Mouse (Mus musculus) hindbrain, embryonic 16.5 days (tissue): ENCODE results near the gene Kpnb1. TPM values are rescaled to one million over a fixed set of nuclear protein-coding genes. Genes with fewer than 3 reads are reported as not detected.
"Not testable (repeated sequence)": the region's sequence is repeated elsewhere in the genome, so short reads cannot be mapped to it uniquely, and the experiment has no call there.

Source experiments
- ATAC-seq: fragments of 200-750 bp; cut with Nextera tagmentation; 2 replicates; pipeline ENCODE4 v1.8.0; 2017; ENCODE audit warnings: moderate TSS enrichment, moderate library complexity
- H3K27ac ChIP-seq: fragments of 300-500 bp; sonication (generic); 2 replicates; pipeline ENCODE4 v1.5.1; 2014; ENCODE audit warnings: low read depth, mild to moderate bottlenecking, control low read depth, low read length, moderate library complexity
- H3K27me3 ChIP-seq: fragments of 300-500 bp; sonication (generic); replicated peaks from 2 replicates; pipeline ENCODE4 v1.6.1; 2014; ENCODE audit warnings: low read length; ENCODE audit not compliant: control insufficient read depth, insufficient read depth
- H3K36me3 ChIP-seq: fragments of 300-500 bp; sonication (generic); 2 replicates; pipeline ENCODE4 v1.6.1; 2014; ENCODE audit warnings: mild to moderate bottlenecking, low read length, moderate library complexity, mixed read lengths; ENCODE audit not compliant: control insufficient read depth, insufficient read depth
- H3K4me1 ChIP-seq: fragments of 300-500 bp; sonication (generic); 2 replicates; pipeline ENCODE4 v1.6.1; 2014; ENCODE audit warnings: low read depth, low read length; ENCODE audit not compliant: control insufficient read depth, insufficient read depth
- H3K4me2 ChIP-seq: fragments of 300-500 bp; sonication (generic); 2 replicates; pipeline ENCODE4 v1.6.1; 2014; ENCODE audit warnings: mild to moderate bottlenecking, low read length, control low read depth, moderate library complexity
- H3K4me3 ChIP-seq: fragments of 300-500 bp; sonication (generic); 2 replicates; pipeline ENCODE4 v1.5.1; 2014; ENCODE audit warnings: mild to moderate bottlenecking, low read length, control low read depth, moderate library complexity
- H3K9ac ChIP-seq: fragments of 300-500 bp; sonication (generic); 2 replicates; pipeline ENCODE4 v1.6.1; 2014; ENCODE audit warnings: low read depth, mild to moderate bottlenecking, control low read depth, low read length, moderate library complexity
- H3K9me3 ChIP-seq: fragments of 300-500 bp; sonication (generic); 2 replicates; pipeline ENCODE4 v1.6.1; 2014; ENCODE audit warnings: mild to moderate bottlenecking, low read length, moderate library complexity; ENCODE audit not compliant: control insufficient read depth
- WGBS: fragments of 180-500 bp; shearing (Covaris S2); extraction: QIAGEN DNeasy Blood & Tissue Kit; methylation state at CpG from one replicate; pipeline ENCODE4 v1.1.7; 2014; 5-methylcytosine and 5-hydroxymethylcytosine counted together
- polyA plus RNA-seq: library from polyadenylated mRNA; unstranded; fragments of >200 nt; fragmentation: Nextera tagmentation; extraction: Ambion mirVana; gene quantifications from 2 replicates; pipeline ENCODE4 v1.2.1, GENCODE M21; 2015

The Kpnb1 gene
- polyA plus RNA-seq, 1 experiment from 2014 or later: 29.7 TPM

DNA sequence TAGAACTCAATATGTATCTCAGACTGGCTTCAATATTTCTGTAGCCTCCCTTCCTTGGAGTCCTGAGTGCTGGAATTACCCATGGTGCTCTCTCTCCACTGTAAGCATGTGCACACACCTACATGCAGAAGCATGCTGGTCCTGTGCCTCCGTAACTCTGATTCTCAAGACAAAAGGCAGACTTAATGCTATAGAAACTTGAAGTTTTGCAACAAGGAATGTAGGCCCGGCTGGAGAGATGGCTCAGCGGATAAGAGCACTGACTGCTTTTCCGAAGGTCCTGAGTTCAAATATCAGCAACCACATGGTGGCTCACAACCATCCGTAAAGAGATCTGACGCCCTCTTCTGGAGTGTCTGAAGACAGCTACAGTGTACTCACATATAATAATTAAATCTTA is 2.0 kb upstream of the Kpnb1 start:
- not testable (repeated sequence) for H3K36me3 ChIP-seq, ATAC-seq, H3K27ac ChIP-seq, H3K4me2 ChIP-seq, H3K27me3 ChIP-seq, H3K4me3 ChIP-seq, H3K9ac ChIP-seq, H3K9me3 ChIP-seq
- H3K4me1 ChIP-seq: peaks cover 15% of the 10 kb centered on the region
- WGBS: 86% methylated on average over 6 of the region's 6 CpGs

- H3K27ac ChIP-seq: no peak overlapping the region; the same call in 1 of the 2 replicates
- H3K4me1 ChIP-seq: peaks cover 17% of the 10 kb centered on the region
- H3K4me3 ChIP-seq: peak overlapping the region; percentile 94; the same call in 1 of the 2 replicates
- H3K36me3 ChIP-seq: peaks cover 5% of the 10 kb centered on the region; the same call in 1 of the 2 replicates
- peak overlapping the region; percentile 84 for H3K4me2 ChIP-seq
- 37% methylated on average over 3 of the region's 3 CpGs for WGBS
- H3K27me3 ChIP-seq: no peaks in the 10 kb centered on the region
- H3K9me3 ChIP-seq: no peaks in the 10 kb centered on the region
- no peak overlapping the region for H3K9ac ChIP-seq
- ATAC-seq: no peak
Observed at GRCm38 (mm10) chr11:97189231-97189630, 1.6 kb upstream of the Kpnb1 start.

- peaks cover 9% of the 10 kb centered on the region for H3K36me3 ChIP-seq
- peak overlapping the region; percentile 74 for H3K9ac ChIP-seq
- H3K4me3 ChIP-seq: peak overlapping the region; percentile 94
- H3K27ac ChIP-seq: peak overlapping the region; percentile 90
- peaks cover 17% of the 10 kb centered on the region for H3K4me1 ChIP-seq
- H3K4me2 ChIP-seq: peak overlapping the region; percentile 84
- under 1% methylated on average over 15 of the region's 15 CpGs for WGBS
- H3K27me3 ChIP-seq: no peaks in the 10 kb centered on the region
- no peak for ATAC-seq
- no peaks in the 10 kb centered on the region for H3K9me3 ChIP-seq
Observed at GRCm38 (mm10) chr11:97188643-97188955, 918 bp upstream of the Kpnb1 start.

- WGBS: 0% methylated on average over 51 of the region's 74 CpGs
- peak overlapping the region; percentile 87 for H3K9ac ChIP-seq
- peak overlapping the region; percentile 56 for H3K4me2 ChIP-seq
- peak overlapping the region; percentile 98 for H3K27ac ChIP-seq
- peaks cover 17% of the 10 kb centered on the region for H3K4me1 ChIP-seq
- no peaks in the 10 kb centered on the region for H3K27me3 ChIP-seq
- no peaks in the 10 kb centered on the region for H3K9me3 ChIP-seq
- ATAC-seq: peak; percentile 81
- peak overlapping the region; percentile 94 for H3K4me3 ChIP-seq
- H3K36me3 ChIP-seq: peaks cover 20% of the 10 kb centered on the region
Observed at GRCm38 (mm10) chr11:97186947-97187763, 526 bp downstream of the Kpnb1 start.

GRCm38 (mm10) chr11:97185704-97186614 is 1.7 kb downstream of the Kpnb1 start:
- Histone ChIP-seq H3K36me3 (peaks cover 30% of the 10 kb centered on the region), H3K4me3 (peak overlapping the region; percentile 94), H3K9me3 (no peaks in the 10 kb centered on the region), H3K4me1 (peaks cover 17% of the 10 kb centered on the region), H3K27ac (no peak overlapping the region), H3K9ac (no peak overlapping the region; the same call in 1 of the 2 replicates), H3K27me3 (no peaks in the 10 kb centered on the region), H3K4me2 (peak overlapping the region; percentile 56)
- WGBS: 62% methylated on average over 5 of the region's 5 CpGs
- ATAC-seq: no peak

DNA sequence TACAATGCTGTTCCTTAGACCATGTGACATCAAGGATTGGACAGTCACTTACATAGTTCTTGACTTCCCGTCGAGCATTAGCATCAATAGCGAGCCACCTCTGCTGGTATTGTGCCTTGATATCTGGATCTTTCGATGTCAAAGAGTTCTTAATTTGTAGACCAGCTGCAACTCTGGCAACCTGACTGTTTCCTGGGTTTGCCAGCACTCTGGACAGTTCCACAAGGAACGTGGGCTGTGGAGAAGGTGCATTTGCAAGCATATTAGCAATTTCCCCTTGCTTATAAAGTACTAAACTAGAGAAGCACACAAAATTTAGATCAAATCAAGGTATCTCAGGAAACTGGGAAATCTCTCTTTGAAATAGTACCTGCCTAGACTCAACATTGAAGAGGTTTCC is 2.8 kb downstream of the Kpnb1 start:
- H3K36me3 ChIP-seq: peaks cover 33% of the 10 kb centered on the region
- H3K4me2 ChIP-seq: no peak overlapping the region
- H3K27ac ChIP-seq: no peak overlapping the region
- 77% methylated on average over 5 of the region's 5 CpGs for WGBS
- no peak overlapping the region for H3K9ac ChIP-seq
- no peaks in the 10 kb centered on the region for H3K27me3 ChIP-seq
- ATAC-seq: no peak
- H3K4me3 ChIP-seq: no peak overlapping the region
- peaks cover 17% of the 10 kb centered on the region for H3K4me1 ChIP-seq
- no peaks in the 10 kb centered on the region for H3K9me3 ChIP-seq

DNA sequence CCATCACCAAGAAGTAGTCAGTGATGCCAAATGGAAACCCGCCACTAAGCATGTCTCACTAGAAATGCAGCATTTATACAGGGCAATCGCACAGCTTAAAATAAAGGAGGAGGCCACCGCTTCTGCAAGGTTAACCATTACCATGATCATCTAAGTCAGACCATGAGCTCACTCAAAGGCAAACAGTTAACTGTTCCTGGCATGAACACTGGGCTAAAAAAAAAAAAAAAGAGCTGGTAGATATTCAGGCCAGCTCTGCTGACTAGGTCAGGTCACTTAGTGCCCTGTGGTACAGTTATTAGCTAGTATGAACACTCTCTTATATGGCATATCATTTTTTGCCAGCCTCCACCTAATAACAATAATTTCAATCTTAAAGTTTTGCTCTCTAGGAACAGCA is 5.2 kb downstream of the Kpnb1 start:
- 96% methylated on average over 3 of the region's 3 CpGs for WGBS
- peaks cover 11% of the 10 kb centered on the region for H3K4me1 ChIP-seq
- no peak overlapping the region for H3K27ac ChIP-seq
- H3K4me2 ChIP-seq: no peak overlapping the region
- no peak for ATAC-seq
- no peak overlapping the region for H3K9ac ChIP-seq
- no peaks in the 10 kb centered on the region for H3K9me3 ChIP-seq
- H3K27me3 ChIP-seq: no peaks in the 10 kb centered on the region
- H3K4me3 ChIP-seq: no peak overlapping the region
- H3K36me3 ChIP-seq: peaks cover 45% of the 10 kb centered on the region

GRCm38 (mm10) chr11:97181061-97181460 is 6.6 kb downstream of the Kpnb1 start:
- no peak overlapping the region for H3K27ac ChIP-seq
- 93% methylated on average over 5 of the region's 5 CpGs for WGBS
- H3K27me3 ChIP-seq: no peaks in the 10 kb centered on the region
- peaks cover 5% of the 10 kb centered on the region for H3K4me1 ChIP-seq
- no peaks in the 10 kb centered on the region for H3K9me3 ChIP-seq
- no peak for ATAC-seq
- H3K9ac ChIP-seq: no peak overlapping the region
- H3K4me3 ChIP-seq: no peak overlapping the region
- H3K36me3 ChIP-seq: peaks cover 56% of the 10 kb centered on the region
- H3K4me2 ChIP-seq: no peak overlapping the region

DNA sequence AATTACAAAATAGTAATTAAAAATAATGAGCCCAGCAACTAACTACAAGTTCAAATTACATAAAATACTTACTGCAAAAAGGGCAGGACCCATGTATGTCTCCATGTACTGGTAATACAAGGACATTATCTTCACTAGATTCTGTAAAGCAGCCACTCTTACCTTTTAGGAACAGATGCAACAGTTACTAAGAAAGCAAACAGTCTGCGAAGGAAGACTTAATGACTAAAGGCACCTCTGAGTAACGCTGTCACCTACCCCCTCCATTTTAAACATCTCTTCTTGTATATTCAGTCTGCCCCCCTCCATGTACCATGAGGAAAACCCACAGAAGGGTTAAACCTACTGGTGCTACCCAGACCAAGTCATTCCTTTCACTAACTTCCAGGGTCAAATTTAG is 9.5 kb downstream of the Kpnb1 start:
- H3K4me2 ChIP-seq: no peak overlapping the region

More for the DNA sequence above, 9.5 kb downstream of the Kpnb1 start:
- ATAC-seq: no peak
- H3K4me3 ChIP-seq: no peak overlapping the region
- H3K4me1 ChIP-seq: no peaks in the 10 kb centered on the region
- H3K27me3 ChIP-seq: no peaks in the 10 kb centered on the region
- 94% methylated on average over 2 of the region's 2 CpGs for WGBS
- no peak overlapping the region for H3K9ac ChIP-seq
- no peaks in the 10 kb centered on the region for H3K9me3 ChIP-seq
- H3K36me3 ChIP-seq: peaks cover 61% of the 10 kb centered on the region
- H3K27ac ChIP-seq: no peak overlapping the region
